Mouse (Mus musculus) lung, adult 2 months (tissue): ENCODE results near the gene Tmpo.

Experiments
- CTCF ChIP-seq: fragments of 200-500 bp; IDR thresholded peaks from 2 replicates; pipeline ENCODE4 v1.5.1; 2011; ENCODE audit warnings: mild to moderate bottlenecking, low read length, control low read depth; ENCODE audit not compliant: insufficient read depth
- POLR2A ChIP-seq: fragments of 200-500 bp; IDR thresholded peaks from 2 replicates; pipeline ENCODE4 v1.6.1; 2011; ENCODE audit warnings: low read depth, mild to moderate bottlenecking, control low read depth, low read length, borderline replicate concordance; ENCODE audit errors: extremely low read depth

DNA sequence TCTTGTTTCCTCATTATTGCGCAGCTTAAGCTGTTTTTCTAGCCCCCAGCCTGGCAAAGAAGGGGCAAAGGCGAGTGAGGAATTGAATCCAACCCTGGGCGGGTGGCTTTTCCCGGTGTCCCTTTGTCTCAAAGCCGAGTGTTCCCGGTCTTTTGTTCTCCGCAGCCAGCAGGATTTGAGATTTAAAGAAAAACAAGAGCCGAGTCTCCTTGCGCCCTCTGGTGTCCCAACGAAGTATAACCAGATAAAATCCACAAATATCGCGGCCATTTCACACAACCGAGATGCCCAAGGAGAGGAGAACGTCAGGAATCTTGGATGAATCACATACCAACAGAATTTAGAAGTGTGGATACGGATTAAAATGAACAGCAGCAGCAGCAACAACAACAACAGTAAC, 6.8 kb upstream of the Tmpo start:
- TF ChIP-seq CTCF (peak; percentile 47), POLR2A (no peak)
